Mouse (Mus musculus): Measurements from ENCODE around the gene Ece1. TPM values are rescaled to one million over a fixed set of nuclear protein-coding genes. Genes with fewer than 3 reads are reported as not detected.

The Ece1 gene
- polyA plus RNA-seq, 1 experiment from 2014 or later, result 77.4 TPM

DNA sequence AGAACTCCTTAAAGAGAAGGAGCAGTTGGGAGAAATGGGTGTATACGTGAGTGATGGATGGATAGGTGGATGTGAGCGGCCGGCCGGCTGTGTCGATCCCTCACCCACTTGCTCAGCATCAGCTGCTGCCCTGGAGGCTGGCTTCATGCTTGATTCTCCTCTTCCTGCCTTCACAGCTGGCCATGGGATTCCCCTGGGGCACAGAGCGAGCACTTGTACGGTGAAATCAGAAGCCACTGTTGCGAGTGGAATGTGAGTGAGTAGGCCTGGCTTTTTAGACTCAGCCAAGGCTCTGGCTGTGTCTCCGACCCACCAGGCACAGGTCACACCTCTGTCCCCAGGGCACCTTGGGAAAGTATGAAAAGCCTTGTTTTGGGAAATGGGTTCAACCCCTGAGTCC lies 20.6 kb downstream of the Ece1 start:
- no peaks in the 10 kb centered on the region for H3K36me3 ChIP-seq
- no peak overlapping the region for H3K4me2 ChIP-seq

DNA sequence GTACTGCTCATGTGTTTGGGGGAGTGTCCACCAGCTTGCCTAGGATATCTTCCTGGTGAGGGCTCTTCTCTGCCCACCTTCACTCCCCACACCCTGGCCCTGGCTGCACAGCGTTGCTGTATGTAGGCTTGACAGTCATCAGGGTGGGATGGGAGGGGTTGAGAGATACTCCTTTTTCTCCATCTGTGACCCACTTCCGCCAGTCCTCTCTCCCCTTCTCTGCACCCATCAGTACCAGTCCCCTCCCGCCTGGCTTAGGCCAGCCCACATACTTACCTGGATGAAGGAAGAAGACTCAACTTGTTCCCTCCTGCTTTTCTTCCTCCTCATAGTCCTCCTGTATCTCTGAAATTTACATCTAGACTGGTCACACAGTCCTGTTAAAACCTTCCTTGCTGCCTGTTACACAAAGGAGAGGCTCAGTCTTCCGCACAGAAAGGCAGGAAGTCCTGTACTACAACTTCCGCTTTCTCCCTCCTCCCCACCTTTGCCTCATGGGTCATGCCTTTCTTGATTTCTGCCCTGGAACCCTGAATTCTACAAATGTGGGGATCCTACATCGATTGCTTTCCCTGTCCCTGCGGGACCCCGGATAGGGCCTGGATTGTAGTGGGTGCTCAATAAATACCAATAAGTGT lies 21.6 kb downstream of the Ece1 start:
- WGBS, result 75% methylated on average over 8 of the region's 8 CpGs
- Histone ChIP-seq H3K4me2 (no peak overlapping the region), H3K36me3 (no peaks in the 10 kb centered on the region), H3K27me3 (replicated peaks) (no peaks in the 10 kb centered on the region), H3K9ac (0 out of 2 replicates have a peak overlapping the region, but pooled peaks have one; percentile 28), H3K9me3 (no peaks in the 10 kb centered on the region), H3K4me1 (peaks cover 29% of the 10 kb centered on the region), H3K27ac (replicated peaks) (no peak overlapping the region), H3K4me3 (no peak overlapping the region)
- ATAC-seq (ENCODE audit: extremely low read depth, insufficient number of reproducible peaks, low FRiP score, low TSS enrichment), result no peak

More for the DNA sequence above, 20.6 kb downstream of the Ece1 start:
- H3K4me3 ChIP-seq, result no peak overlapping the region
- peaks cover 25% of the 10 kb centered on the region for H3K4me1 ChIP-seq
- 69% methylated on average over 9 of the region's 9 CpGs for WGBS
- ATAC-seq (ENCODE audit: extremely low read depth, insufficient number of reproducible peaks, low FRiP score, low TSS enrichment), result no peak
- no peaks in the 10 kb centered on the region for H3K9me3 ChIP-seq
- no peaks in the 10 kb centered on the region for H3K27me3 ChIP-seq (replicated peaks)
- H3K27ac ChIP-seq (replicated peaks), result no peak overlapping the region
- H3K9ac ChIP-seq, result peak overlapping the region; percentile 28; the same call in 1 of the 2 replicates

DNA sequence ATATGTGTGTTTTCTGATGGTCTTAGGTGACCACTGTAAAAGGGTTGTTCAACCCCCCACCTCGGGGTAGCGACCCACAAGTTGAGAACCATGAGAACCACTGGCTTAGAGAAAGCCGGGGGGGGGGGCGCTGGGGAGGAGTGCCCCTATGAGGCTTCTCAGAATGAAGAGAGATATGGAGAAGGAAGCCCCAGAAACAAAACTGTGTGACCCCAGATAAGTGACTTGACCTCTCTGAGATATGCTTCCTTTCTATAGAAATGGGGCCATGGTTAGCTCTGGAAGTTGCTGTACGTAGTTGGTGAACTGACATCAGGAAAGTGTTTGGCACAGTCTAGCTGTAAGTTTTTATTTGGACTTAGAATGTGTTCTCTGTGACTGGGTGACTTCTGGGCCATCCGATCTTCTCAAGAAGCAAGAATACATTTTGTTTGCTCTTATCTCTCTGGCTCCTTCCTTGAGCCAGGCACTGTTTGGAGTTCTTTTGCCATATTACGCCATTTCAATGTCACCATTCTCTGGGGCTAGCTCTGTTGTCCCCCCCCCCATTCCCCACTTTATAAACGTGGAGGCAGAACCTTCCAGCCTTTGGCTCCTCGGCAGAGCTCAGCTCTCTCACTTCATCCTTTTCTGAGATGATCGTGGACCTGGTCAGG lies 25.4 kb downstream of the Ece1 start:
- Histone ChIP-seq H3K4me1 (peaks cover 53% of the 10 kb centered on the region), H3K36me3 (no peaks in the 10 kb centered on the region), H3K27ac (replicated peaks) (peak overlapping the region; percentile 36; the same call in 1 of the 2 replicates), H3K27me3 (replicated peaks) (no peaks in the 10 kb centered on the region), H3K4me3 (no peak overlapping the region), H3K9me3 (no peaks in the 10 kb centered on the region), H3K9ac (no peak overlapping the region), H3K4me2 (no peak overlapping the region)
- no peak for ATAC-seq (ENCODE audit: extremely low read depth, insufficient number of reproducible peaks, low FRiP score, low TSS enrichment)
- 50% methylated on average over 10 of the region's 10 CpGs for WGBS

DNA sequence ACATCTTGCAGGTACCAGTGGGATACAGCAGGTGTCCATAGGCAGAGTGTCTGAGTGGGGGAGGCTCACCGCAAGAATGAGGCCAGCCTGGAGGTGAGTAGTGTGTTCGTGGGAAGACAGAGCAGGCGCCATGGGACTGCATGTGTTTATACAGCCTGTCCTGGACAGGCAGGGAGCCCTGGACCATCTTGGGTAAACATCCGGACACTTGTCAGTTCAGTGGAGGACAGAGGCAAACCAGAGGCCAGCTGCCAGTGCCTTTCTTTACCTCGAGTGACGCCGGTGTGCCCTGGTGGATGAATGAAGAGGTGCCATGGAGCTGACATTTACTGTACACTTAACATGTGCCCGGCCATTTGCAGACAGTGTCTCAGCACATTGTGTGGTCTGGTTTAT lies 26.0 kb downstream of the Ece1 start:
- H3K9ac ChIP-seq, result no peak overlapping the region
- 50% methylated on average over 8 of the region's 8 CpGs for WGBS
- no peaks in the 10 kb centered on the region for H3K36me3 ChIP-seq
- no peak overlapping the region for H3K4me2 ChIP-seq
- H3K4me3 ChIP-seq, result no peak overlapping the region
- peaks cover 53% of the 10 kb centered on the region for H3K4me1 ChIP-seq
- ATAC-seq (ENCODE audit: extremely low read depth, insufficient number of reproducible peaks, low FRiP score, low TSS enrichment), result no peak
- no peaks in the 10 kb centered on the region for H3K9me3 ChIP-seq
- no peaks in the 10 kb centered on the region for H3K27me3 ChIP-seq (replicated peaks)
- H3K27ac ChIP-seq (replicated peaks), result peak overlapping the region; percentile 36; the same call in 1 of the 2 replicates

DNA sequence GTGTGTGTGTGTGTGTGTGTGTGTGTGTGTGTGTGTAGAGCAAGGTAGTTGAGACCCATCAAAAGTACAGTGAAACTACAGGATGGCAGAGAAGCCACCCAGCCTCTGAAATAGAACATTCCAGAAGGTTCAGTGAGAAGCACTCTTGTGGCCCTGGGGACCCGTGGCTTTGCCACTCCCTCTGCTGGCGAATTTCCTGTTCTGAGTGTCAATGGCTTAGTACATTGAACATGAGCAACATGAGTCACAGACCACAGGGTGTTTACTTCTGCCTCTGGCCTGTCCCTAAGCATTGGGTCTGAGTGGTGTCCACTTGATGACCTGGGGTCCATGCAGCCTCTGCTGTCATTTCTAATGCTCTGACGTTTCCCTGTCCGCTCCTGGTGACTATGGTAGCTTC lies 28.6 kb downstream of the Ece1 start:
- Histone ChIP-seq H3K4me3 (no peak overlapping the region), H3K9ac (no peak overlapping the region), H3K4me1 (peaks cover 51% of the 10 kb centered on the region), H3K4me2 (no peak overlapping the region), H3K36me3 (no peaks in the 10 kb centered on the region), H3K9me3 (no peaks in the 10 kb centered on the region), H3K27ac (replicated peaks) (no peak overlapping the region), H3K27me3 (replicated peaks) (no peaks in the 10 kb centered on the region)
- ATAC-seq (ENCODE audit: extremely low read depth, insufficient number of reproducible peaks, low FRiP score, low TSS enrichment), result no peak
- 45% methylated on average over 4 of the region's 4 CpGs for WGBS

DNA sequence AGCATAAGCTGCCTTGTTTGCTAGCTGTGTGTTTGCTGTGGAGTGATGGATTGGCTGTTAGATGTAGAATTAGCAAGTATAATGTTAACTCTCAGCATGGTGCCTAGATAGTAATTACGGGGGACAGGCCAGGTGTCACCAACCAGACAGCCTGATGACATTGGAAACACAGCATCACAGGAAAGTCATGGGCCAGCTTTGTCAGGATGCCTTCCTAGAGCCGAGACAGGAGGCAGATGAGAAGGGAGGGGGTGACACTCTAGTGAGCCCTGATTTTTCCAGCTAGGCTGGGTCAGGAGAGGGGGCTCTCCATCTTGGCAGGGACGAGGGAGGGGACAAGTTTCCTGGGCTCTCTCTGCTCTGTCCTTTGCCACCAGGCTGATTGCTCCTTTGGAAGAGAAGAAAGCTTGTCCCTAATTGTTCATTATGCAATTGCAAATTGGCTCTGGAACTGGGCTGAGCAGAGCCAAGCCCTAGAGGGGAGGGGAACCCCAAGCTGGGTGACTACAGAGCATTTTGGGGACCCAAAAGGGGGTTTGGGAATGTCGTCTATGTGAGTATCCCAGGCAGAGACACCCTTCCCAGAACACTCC lies 29.6 kb downstream of the Ece1 start:
- no peaks in the 10 kb centered on the region for H3K9me3 ChIP-seq
- no peak overlapping the region for H3K4me3 ChIP-seq
- H3K9ac ChIP-seq, result no peak overlapping the region
- peaks cover 60% of the 10 kb centered on the region for H3K4me1 ChIP-seq
- no peak for ATAC-seq (ENCODE audit: extremely low read depth, insufficient number of reproducible peaks, low FRiP score, low TSS enrichment)
- H3K27me3 ChIP-seq (replicated peaks), result no peaks in the 10 kb centered on the region
- whole genome bisulfite sequencing, result 34% methylated on average over 4 of the region's 4 CpGs
- no peak overlapping the region for H3K4me2 ChIP-seq
- no peaks in the 10 kb centered on the region for H3K36me3 ChIP-seq
- H3K27ac ChIP-seq (replicated peaks), result no peak overlapping the region

DNA sequence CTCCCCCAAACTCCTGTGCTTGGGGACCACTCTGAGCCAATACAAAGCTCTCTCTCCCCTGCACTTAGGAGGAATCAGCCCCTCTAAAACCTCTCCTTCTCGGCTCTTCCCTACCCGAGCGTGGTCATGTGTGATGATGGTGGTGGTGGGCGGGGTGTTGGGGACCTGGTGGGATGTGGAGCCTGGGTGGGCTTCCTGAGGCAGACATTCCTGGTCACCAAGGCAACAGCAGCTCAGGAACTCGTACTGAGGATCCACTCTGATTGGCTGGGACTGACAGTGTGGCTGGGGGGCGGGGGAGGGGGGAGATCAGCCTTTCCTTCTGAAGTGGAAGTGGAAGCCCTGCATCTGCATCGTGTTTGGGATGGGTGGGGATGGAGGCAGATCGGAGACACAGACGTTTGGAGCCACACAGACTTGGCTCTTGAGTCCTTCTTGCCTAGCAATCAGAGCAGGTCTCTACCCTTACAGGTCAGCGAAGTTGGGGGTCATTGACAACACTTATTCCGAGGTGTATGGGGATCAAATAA lies 30.7 kb downstream of the Ece1 start:
- H3K4me2 ChIP-seq, result no peak overlapping the region
- peaks cover 61% of the 10 kb centered on the region for H3K4me1 ChIP-seq
- H3K36me3 ChIP-seq, result no peaks in the 10 kb centered on the region
- no peaks in the 10 kb centered on the region for H3K27me3 ChIP-seq (replicated peaks)
- H3K4me3 ChIP-seq, result no peak overlapping the region
- H3K9ac ChIP-seq, result no peak overlapping the region
- 19% methylated on average over 11 of the region's 11 CpGs for WGBS
- H3K27ac ChIP-seq (replicated peaks), result no peak overlapping the region
- no peaks in the 10 kb centered on the region for H3K9me3 ChIP-seq
- ATAC-seq (ENCODE audit: extremely low read depth, insufficient number of reproducible peaks, low FRiP score, low TSS enrichment), result no peak

DNA sequence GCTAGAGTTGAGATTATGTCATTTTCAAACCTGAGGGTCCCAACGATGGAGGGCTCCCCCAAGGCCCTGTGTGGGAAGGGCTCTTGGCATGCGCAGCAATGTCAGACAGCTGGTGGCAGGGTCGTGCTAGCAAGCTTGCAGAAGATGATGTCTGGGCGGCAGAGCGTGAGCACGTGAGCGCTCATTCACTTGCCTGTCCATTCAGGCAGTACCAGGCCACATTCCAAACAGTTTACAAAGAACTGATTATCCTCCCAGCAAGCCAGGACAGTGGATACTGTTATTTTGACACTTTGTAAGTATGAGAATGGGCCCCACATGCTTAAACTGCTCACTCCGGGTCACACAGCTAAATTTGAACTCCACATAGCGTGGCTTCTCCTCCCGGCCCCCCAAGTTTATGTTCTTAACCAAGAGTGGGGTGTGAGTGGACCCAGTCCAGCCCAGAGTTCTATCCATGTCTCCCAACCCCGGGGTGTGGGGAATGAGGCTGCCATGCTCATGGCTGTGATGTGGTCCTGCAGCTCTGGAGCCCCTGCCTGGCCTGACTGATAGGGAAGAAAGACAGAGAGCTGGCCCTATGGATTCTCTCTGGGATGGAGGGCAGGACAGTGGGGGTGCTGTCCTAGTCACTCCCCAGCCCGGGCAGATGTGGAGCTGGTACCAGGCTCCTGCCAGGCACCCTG lies 34.7 kb downstream of the Ece1 start:
- Histone ChIP-seq H3K9ac (peak overlapping the region; percentile 68), H3K4me2 (peak overlapping the region; percentile 42), H3K4me1 (peaks cover 56% of the 10 kb centered on the region), H3K9me3 (no peaks in the 10 kb centered on the region), H3K27me3 (replicated peaks) (peaks cover 4% of the 10 kb centered on the region), H3K27ac (replicated peaks) (peak overlapping the region; percentile 83), H3K36me3 (no peaks in the 10 kb centered on the region), H3K4me3 (no peak overlapping the region)
- ATAC-seq (ENCODE audit: extremely low read depth, insufficient number of reproducible peaks, low FRiP score, low TSS enrichment), result no peak; the same call in 1 of the 2 replicates
- WGBS, result 14% methylated on average over 12 of the region's 12 CpGs

DNA sequence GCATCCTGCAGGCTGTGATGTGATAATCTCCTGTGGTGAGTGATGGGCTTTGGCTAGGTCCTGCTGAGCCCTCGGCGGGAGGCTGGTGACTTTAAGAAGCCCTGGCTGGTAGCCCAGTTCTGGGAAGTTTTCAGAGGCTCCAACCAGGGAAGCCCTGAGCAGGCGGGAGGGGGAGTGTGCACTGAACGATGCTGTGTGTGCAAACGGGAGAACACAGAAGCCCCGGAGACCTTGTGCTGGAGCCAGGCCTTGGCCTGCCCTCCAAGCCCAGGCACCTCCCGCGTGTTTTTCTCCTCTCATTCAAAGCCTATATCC lies 35.2 kb downstream of the Ece1 start:
- H3K27me3 ChIP-seq (replicated peaks), result peaks cover 4% of the 10 kb centered on the region
- H3K9me3 ChIP-seq, result no peaks in the 10 kb centered on the region
- H3K9ac ChIP-seq, result peak overlapping the region; percentile 68
- peak overlapping the region; percentile 42 for H3K4me2 ChIP-seq
- no peak for ATAC-seq (ENCODE audit: extremely low read depth, insufficient number of reproducible peaks, low FRiP score, low TSS enrichment)
- H3K36me3 ChIP-seq, result no peaks in the 10 kb centered on the region
- peaks cover 51% of the 10 kb centered on the region for H3K4me1 ChIP-seq
- WGBS, result 9% methylated on average over 8 of the region's 8 CpGs
- peak overlapping the region; percentile 83 for H3K27ac ChIP-seq (replicated peaks)
- H3K4me3 ChIP-seq, result no peak overlapping the region

DNA sequence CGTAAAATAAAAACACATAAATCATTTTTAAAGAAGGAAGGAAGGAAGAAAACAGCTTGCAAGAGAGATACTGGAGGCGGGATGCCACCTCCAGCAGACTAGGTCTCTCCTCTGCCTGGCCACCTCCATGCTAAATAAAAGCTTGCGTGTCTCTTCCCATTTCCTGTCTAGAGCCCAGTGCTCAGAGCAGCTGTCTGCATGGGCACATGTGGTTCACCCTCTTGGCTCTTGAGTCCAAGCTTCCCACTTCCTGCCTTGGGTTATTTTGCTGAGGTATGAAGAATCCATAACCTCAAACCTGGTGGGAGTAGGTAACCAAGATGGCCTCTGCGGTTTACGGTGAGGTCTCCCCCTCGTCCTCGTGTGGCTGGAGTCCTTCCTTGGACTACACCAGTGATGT lies 36.5 kb downstream of the Ece1 start:
- ATAC-seq (ENCODE audit: extremely low read depth, insufficient number of reproducible peaks, low FRiP score, low TSS enrichment), result no peak
- peaks cover 4% of the 10 kb centered on the region for H3K27me3 ChIP-seq (replicated peaks)
- H3K27ac ChIP-seq (replicated peaks), result no peak overlapping the region
- H3K9ac ChIP-seq, result no peak overlapping the region
- WGBS, result 78% methylated on average over 7 of the region's 7 CpGs
- no peak overlapping the region for H3K4me3 ChIP-seq
- H3K36me3 ChIP-seq, result no peaks in the 10 kb centered on the region
- H3K9me3 ChIP-seq, result no peaks in the 10 kb centered on the region
- H3K4me1 ChIP-seq, result peaks cover 42% of the 10 kb centered on the region
- no peak overlapping the region for H3K4me2 ChIP-seq

DNA sequence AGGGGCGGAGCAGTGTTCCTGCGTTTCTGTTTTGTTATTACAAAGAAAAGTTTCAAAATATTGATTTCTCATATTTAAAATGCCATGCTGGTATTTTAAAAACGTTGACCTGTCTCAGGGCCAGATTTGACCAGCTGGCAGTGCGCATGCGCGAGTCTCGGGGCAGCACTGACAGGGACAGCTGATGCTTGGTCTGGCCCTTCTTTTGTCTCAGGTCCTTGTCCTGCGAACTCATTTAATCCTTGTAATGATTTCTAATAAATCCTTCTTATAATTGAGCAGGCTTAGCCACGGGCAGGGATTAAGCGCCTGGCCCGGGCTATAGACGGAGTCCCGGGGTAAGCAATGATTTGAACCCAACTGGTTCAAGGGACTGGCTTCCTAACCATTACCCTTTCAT lies 40.2 kb downstream of the Ece1 start:
- no peak overlapping the region for H3K9ac ChIP-seq
- H3K36me3 ChIP-seq, result no peaks in the 10 kb centered on the region
- peaks cover 4% of the 10 kb centered on the region for H3K27me3 ChIP-seq (replicated peaks)
- no peak for ATAC-seq (ENCODE audit: extremely low read depth, insufficient number of reproducible peaks, low FRiP score, low TSS enrichment)
- WGBS, result 84% methylated on average over 13 of the region's 13 CpGs
- no peaks in the 10 kb centered on the region for H3K9me3 ChIP-seq
- no peak overlapping the region for H3K4me3 ChIP-seq
- H3K27ac ChIP-seq (replicated peaks), result no peak overlapping the region
- H3K4me2 ChIP-seq, result no peak overlapping the region
- peaks cover 23% of the 10 kb centered on the region for H3K4me1 ChIP-seq
